Mouse (Mus musculus) common myeloid progenitor, adult 5-6 weeks (primary cell): ENCODE measurements around the gene Wars. TPM values are rescaled to one million over a fixed set of nuclear protein-coding genes. Genes with fewer than 3 reads are reported as not detected.
A peak's percentile ranks its signal among the peaks of the same experiment; 100 is the strongest.
"Not testable (repeated sequence)": the region's sequence is repeated elsewhere in the genome, so short reads cannot be mapped to it uniquely, and the experiment has no call there.

Experiments used
- ATAC-seq: replicated peaks from 2 replicates; pipeline ENCODE4 v1.8.0; 2016; ENCODE audit warnings: low read depth, mild to moderate bottlenecking, moderate TSS enrichment, inconsistent platforms; ENCODE audit not compliant: poor library complexity, severe bottlenecking
- total RNA-seq: library from RNA; stranded (forward); fragments of 200-1000, 187-1606 nt; gene quantifications from 2 replicates; pipeline ENCODE4 v1.2.3, GENCODE M21; 2017

Wars gene
- total RNA-seq, 1 experiment from 2014 or later: 48.6 TPM

DNA sequence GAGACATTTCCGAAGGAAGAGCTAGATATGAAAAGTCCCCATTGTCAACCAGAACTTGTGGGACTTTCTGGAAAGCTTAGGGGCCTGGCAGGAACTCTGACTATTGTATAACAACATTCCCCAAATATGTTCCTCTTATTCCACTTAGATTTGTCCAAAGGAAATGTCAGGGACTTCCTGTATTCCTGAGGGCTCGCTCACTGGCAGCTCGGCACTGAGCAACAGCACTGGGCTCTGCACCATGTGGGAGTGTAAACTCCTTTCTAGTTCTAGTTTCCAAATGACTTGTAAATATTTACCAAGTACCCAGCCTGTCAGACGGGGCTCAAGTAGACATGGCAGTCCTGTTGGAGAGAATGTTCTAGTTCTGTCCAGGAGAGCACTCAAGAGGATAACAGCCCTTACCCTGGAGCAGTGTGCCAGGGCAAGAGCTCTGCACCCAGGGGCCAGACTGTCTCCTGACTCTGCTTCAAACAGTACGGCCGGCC lies 28.9 kb downstream of the Wars start:
- no peak for ATAC-seq

DNA sequence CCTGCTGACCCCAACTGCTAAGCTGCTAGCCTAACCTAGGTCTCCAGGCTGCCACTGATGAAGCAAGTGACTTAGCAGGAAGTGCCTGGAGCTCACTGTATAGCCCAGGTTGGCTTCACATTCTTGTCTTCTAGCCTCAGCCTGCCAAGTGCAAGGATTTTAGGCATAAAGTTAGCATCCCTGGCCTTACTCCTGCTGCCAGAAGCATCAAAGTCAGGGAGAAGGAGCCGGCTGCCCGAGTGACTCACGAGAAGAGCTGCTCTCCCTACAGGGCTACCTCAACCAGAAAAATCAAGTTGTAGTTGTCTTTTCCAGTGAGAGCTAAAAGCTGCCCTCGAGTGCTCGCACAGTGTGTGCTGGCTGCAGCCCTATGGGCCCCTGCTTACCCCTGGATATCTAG lies 35.5 kb downstream of the Wars start:
- no peak for ATAC-seq

DNA sequence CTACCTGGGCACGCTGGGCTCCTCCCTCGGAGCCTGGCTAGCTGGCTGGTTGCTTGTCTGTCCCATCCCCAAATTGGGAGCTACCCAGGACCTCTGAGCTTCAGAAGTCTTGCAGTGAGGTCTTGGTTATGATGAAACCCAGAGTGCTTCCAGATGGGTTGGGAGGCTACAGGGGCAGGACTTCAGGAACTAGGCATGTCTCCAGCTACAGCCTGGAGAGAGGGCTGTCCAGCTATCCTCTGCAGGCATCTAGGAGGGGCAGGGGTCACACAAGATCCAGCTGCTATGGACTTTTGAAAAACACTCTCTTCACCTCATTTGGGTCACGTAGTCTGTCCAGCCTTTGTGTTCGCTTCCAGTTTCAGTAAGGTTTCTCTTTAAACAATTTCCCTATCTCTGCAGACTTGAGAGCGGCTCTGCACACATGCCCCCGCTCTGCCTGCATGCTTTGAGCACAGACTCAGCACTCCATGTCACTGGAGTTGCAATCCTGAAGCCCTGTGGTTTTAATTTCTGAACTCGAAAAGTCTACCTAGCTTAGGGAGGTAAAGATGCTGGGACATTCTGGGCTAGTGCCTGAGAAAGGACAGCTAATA lies 36.3 kb downstream of the Wars start:
- no peak for ATAC-seq

DNA sequence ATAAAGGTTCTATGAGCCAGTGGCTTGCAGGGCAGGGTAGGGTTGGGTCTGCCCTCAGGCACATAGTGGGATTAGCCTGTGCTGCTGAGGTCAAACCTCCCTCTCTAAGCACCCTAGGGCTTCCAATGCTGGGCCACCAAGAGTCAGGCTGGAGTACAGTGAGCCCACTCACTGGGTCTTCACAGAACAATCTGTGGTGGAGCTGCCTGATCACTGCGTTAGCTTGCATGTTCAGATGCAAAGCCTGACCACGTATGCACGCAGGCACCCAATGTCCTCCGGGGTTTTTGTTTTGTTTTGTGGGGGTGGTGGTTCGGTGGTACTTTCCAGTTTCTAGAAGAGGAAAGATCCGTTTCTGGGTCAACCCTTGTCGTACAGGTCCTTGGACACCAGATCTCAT lies 36.9 kb downstream of the Wars start:
- ATAC-seq: no peak

DNA sequence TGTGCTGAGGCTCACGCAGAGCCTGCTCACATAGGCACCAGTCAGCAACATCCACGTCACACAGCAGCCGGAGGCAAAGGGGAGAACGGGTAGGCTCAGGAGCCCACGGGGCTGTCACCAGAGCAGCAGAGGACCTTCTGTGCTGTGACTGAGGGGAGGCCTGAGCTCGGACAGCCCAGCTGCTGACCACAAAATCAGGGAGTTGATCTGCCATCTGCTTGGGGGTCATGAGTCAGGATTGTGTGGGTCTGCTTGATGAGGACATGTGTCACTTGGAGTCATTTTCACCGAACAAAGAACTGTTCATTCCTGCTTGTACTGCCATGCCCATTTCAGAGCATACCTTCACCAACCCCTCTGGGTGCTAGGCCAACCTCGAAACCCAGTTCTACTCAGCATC lies 37.8 kb downstream of the Wars start:
- no peak for ATAC-seq

DNA sequence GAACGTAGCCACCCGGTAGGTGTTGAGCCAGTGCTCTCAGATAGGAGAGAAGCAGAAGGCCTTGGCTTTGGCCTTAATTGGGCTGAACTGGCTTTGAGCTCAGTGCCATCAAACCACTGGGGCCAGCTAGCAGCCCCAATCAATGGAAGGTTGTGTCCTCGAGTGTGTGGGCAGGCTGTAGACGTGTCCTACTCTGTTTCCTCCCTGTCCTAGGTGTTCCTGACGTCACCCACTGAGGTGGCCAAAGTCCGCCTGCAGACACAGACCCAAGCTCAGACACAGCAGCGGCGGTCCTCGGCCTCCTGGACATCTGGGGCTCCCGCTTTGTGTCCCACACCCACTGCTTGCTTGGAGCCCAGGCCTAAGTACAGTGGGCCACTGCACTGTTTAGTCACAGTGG lies 38.9 kb downstream of the Wars start:
- ATAC-seq: no peak

DNA sequence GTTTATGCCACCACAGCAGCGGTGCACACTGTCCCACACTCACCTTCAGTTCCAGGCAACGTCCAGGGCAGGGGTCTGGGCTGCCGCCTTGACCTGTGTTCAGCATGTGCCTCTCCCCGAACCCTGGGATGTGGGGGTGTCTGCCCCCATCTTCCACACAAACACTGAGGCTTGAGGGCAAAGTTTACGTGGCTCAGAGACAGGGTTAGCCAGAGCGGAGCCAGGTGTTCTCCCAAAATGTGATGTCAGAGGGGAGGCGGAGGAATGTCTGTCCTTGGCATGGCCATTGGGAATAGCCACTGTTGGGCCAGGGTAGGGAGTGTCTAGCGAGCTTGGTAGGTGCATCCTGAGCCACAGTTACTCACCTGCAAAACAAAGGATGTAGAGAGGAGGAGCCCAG lies 41.2 kb downstream of the Wars start:
- ATAC-seq: no peak

DNA sequence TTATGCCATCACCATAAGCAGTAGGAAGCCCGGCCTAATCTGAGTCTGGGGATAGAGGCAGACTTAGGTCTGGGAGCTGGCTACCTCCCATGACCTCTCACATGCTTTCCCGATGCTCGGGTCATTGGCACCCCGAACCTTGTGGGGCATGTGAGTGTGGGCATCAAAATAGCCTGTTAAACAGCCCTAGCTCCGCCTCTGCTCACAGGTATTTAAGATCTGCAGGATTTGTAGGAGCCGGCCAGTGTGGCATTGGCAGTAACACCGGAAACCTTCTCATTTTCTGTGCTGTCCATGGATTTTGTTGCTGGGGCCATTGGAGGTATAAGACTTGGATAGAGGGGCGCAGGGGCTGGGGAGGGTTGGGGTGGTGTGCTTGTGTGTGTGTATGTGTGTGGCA lies 43.1 kb downstream of the Wars start:
- ATAC-seq: no peak

DNA sequence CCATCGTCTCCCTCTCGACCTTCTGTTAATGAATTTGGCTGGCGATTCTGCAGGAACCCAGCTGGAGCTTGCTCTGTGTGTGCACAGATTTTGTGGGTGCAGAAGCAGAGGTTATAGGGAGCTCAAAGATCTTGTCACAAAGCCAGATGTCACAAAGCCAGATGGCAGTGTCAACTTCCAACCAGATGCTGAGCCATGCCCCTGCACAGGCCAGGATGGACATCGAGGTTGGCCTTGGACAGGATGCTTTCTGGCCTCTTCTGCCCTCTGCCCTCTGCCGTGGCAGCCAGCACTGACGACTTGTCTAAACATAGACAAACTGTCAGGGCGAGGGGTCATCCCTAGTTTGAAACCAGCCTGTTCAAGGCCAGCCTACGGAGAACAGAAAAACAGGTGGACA lies 43.8 kb downstream of the Wars start:
- ATAC-seq: no peak

DNA sequence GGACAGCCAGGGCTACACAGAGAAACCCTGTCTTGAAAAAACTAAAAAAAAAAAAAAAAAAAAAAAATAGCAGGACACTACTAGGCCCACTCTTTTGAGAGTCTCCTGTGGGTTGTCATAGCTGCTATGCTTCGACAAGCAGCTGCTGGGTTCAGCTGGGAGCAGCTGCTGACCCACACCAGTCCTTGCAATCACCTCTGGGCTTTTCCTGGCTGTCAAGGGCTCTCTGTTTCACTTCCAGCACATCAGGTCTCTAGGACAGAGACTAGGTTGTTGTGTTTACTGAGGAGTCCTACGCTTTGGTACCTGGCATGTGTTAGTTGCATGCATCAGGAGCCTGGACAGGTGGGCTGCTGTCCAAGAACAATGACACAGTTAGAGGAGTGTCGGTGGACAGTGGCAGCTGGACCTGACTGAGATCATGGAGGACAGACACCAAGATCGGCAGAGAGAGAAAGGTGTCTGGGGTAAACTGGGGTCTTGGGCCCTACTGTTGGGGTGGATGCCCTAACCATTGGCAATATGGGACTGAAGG lies 44.4 kb downstream of the Wars start:
- no peak for ATAC-seq

DNA sequence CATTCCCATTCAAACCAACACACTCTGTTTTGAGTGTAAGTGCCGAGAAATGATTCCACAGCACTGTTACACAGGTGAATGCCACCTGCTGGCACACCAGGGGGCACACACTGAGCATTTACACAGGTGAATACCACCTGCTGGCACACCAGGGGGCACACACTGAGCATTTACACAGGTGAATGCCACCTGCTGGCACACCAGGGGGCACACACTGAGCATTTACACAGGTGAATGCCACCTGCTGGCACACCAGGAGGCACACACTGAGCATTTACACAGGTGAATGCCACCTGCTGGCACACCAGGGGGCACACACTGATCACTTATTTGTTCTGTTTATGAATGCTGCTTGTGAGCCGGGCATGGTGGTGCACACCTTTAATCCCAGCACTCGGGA lies 45.9 kb downstream of the Wars start:
- ATAC-seq: not testable (repeated sequence)

DNA sequence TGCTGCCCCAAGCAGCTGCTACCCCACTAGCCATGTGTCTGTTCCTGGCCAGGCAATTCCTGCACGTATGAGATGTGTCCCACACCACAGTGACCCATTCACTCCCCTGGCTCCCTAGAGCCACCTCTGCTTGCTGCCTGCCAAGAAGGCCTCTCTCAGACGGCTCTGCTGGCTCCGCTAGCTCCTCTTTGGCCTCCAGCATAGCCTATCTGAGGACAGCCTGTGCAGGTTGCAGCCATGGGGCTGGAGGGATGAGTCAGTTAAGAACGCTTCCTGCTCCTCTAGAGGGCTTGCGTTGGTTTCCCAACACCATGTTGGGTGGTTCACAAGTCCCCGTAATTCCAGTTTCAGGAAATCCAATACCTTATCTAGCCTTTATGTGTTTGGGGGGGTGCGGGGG lies 51.3 kb downstream of the Wars start:
- no peak for ATAC-seq

DNA sequence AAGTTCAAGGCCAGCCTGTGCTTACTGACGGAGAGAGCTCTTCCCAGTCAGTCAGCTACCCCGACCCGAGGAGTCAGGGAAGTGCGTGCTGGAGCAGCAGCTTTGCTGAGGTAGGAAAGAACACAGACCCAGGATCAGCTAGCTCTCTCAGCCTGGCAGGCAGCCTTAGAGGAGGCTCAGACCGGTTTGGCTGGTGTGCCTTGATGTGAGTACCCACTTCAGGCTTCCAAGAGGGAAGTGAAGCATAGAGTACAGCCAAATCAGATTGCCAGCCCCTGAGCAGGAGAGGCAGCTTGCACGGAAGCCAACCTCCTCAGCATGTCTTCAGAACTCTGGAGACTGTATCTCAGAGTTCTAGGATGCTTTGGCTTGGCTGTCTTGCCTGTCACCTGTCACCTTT lies 52.8 kb downstream of the Wars start:
- ATAC-seq: no peak

DNA sequence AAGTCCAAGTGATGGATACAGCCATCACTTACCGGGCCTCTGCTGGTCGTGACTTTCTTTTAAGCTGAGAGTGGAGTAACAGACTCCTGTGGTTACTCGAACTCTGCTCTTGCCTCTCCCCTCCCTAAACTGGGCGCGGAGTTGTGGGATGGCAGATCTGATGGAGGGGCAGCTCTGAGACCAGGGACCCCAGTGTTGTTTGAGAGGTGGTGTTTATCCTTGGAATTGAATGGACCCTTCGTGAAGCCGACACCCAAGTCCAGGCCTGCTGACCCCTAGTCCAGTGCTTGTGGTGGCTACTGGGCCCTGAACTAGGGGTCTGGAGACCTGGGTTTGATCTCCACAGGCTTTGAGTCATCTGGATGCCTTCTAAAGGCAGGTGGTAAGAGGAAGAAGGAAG lies 57.3 kb downstream of the Wars start:
- no peak for ATAC-seq

DNA sequence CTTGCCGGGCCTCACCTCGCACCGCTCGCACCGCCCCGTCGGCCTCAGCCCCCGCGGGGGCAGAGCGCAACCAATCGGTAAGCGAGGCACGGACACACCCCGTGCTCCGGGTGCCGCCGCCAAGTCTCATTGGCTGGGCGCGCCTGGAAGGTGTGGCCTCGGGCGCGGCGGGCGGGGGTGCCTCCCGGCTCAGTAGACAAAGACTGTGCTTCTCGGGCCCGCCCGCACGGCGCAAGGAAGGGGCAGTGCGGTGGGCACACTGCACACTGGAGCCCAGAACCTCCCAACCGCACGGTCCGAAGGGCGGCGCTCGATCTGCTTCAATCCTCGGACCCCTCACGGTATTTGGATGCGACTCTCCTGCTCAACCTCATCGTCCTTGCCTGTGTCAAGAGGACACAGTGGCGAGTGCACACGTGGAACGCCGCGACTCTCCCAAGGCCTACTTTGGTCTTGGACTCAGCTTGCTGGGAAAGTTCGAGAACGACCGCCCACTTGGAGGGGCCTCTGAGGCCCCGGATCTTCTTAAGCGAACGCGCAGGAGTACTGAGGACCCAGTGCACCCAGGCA lies 58.0 kb downstream of the Wars start, which contains the start of the genes Slc25a29 and Slc25a47:
TSS of gene Slc25a29 (minus strand) at position 44 of the 570 bp plus-strand sequence.
TSS of gene Slc25a47 (plus strand) at position 207 of the 570 bp plus-strand sequence.
- peak; percentile 82 for ATAC-seq

DNA sequence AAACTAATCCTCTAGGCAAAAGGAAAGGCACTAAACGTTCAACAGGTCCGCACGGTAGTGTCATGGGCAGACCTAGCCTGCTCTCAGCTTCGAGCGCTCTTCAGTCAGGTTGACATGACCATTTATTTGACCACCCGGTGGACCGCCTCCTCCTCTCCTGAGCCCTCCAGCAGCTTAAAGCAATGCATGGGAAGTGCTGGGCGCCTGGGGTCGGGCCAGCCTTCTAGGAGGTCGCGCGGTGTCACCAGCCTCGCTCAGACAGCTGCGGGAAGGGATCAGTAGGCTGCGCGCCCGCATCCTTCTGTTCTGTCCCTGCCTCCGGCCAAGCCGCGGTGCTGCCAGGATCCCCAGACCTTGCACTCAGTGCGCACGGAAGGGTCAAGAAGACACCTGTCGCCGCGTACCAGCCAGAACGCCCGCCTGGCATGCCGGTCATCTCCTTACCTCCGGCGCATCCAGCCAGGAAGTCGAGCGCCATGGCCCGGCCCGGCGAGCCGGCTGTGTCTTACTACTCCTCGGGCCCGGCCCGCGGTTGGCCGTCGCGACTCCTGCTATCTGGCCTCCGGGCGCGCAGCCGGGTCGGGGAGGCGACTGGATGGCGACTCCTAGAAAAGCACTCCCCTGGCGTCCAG lies 58.6 kb downstream of the Wars start:
- no peak for ATAC-seq

DNA sequence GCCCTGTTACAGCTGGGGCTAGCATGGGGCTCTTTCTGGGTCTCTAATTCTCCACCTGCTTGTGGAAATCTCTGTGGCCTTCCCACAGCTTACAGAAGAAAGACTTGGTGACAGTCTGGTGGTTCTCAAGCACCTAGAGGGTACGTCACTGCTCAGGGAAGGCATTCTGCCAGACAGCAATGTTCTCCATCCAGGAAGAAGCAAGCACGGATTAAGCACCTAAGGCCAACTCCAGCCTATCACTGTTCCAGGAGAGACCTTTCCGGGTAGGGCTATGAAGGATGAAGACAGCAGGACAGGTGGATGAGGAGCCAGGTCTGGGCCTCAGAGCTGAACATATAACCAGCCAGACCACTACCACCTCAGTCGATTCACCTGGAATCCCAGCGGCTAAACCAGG lies 59.2 kb downstream of the Wars start:
- ATAC-seq: no peak

DNA sequence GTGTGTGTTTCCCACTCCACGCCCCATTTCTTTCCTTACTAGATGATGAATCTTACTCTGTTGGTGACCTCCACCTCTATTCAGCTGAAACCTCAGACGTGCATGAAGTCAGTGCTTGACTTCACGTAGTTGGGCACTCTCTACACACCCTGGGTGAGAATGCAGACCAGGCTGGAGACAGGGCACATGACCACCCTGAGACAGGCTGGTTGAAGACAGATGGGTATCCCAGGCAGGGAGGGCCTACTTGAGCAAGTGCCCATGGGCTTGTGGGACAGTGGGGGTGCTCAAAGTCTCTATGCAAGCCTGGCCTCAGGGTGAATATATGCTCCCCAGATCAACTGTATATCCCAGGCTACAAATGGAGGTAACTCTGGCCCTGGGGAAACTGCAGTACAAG lies 59.6 kb downstream of the Wars start:
- no peak for ATAC-seq

DNA sequence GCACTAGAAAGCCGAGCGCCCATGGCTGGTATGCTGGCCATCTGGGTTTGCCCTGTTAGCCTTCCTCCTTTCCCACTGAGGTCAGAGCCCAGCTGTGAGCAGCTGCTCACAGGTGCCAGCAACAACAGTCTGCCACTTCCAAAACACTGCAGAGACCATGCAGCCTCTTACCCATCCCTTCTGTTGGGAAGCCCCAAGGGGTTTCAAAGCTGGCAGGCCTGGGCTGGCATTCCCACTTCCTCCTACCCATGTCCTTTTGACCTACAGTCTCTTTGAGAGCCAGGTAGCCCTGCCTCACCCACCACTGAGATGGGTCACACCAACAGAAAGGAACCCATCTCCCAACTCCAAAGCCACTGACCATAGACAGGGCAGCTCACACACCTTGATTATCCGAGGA lies 60.6 kb downstream of the Wars start:
- no peak for ATAC-seq

DNA sequence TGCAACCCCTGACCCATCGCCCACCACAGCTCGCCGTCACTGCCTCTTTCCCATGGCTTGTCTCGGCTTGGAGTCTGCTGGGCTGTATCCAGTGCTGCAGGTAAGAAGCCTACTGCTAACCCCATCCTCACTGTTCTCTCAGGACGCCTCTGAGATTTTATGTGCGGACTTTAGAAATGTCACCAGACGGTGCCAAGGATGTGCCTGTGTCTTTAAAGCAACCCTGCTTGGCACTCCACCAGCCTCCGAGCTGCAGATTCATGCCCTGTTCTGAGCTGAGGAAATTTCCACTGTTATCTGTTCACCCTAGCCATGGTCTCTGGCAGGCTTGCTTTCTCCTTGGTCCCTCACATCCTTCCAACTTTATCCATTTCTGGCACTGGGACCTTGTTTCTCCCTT lies 61.1 kb downstream of the Wars start:
- ATAC-seq: no peak

DNA sequence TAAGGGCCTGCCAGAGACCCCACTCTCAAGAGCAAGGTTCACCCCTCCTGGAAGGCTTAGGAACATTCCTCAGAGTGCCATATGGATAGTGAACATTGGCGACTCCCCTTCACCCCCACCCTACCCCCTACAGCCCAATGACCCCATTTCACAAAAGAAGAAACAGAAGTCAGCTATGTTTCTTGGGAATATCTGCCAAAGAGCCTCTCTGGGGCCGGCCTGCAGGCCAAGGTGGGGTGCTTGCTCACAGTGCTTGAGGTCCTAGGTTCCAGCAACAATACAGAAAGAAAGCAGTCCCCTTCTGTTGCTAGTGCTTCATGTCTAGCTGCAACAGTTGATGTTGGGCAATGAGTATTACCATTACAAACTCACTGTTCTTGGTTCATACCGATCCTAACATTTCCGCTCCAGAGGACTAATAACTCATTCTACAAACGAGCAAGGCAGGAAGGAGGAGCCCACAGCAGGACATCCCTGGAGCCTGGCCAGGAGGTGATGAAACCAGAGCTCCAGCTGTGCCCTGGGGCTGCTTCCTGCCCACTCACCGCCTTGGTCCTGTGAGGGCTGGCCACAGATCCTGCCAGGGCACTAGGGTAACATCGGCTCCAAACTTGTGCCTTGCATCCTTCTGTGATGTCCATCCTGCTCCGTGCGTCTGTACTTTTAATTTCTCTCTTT lies 61.9 kb downstream of the Wars start:
- ATAC-seq: peak; percentile 51
